Mouse (Mus musculus) testis, adult 10 weeks (tissue): ENCODE measurements around the gene Ly6g6f. TPM values are rescaled to one million over a fixed set of nuclear protein-coding genes. Genes with fewer than 3 reads are reported as not detected.

Experiments
- polyA plus RNA-seq: library from polyadenylated mRNA; stranded (reverse); fragments of 350-450 nt; fragmentation: Illumina TruSeq; extraction: RNeasy Lipid Tissue Mini Kit (QIAGEN cat#74804); gene quantifications from one replicate; pipeline ENCODE4 v1.2.3, GENCODE M21; 2014; ENCODE audit warnings: low read depth, low replicate concordance

The Ly6g6f gene
- polyA plus RNA-seq = not detected

DNA sequence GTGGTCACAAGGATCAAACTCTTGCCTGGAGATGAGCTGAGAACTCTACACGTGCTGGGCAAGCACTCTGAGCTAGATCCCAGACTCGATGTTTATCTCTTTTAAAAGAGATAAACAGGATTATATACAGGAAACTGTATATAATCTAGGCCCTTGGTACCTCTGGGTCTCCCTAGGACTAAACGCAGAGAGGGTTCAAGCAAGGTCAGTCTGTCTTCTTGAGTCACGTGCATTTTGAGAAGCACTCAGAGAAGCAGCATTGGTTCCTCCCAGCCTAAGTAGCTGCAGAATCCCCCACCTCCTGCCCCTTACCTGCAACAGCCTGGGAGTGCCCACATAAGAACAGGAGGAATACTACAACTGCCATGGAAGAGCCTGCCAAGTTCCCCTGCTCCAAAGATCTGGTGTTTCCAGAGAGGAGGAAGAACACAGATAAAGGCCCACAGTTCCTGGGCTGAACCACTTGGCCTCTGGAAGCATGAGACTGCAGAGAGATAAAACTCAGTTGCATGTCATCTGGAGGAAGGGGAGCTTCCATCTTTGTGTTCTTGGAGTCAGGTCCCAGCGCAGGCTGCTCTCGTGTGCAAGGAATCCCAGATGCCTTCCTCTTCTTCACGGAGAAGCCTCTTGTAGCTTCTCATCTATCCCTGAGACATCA is at the start of gene Ly6g6f:
Gene Ly6g6f (minus strand): TSS at position 403 of the 658 bp plus-strand sequence.

DNA sequence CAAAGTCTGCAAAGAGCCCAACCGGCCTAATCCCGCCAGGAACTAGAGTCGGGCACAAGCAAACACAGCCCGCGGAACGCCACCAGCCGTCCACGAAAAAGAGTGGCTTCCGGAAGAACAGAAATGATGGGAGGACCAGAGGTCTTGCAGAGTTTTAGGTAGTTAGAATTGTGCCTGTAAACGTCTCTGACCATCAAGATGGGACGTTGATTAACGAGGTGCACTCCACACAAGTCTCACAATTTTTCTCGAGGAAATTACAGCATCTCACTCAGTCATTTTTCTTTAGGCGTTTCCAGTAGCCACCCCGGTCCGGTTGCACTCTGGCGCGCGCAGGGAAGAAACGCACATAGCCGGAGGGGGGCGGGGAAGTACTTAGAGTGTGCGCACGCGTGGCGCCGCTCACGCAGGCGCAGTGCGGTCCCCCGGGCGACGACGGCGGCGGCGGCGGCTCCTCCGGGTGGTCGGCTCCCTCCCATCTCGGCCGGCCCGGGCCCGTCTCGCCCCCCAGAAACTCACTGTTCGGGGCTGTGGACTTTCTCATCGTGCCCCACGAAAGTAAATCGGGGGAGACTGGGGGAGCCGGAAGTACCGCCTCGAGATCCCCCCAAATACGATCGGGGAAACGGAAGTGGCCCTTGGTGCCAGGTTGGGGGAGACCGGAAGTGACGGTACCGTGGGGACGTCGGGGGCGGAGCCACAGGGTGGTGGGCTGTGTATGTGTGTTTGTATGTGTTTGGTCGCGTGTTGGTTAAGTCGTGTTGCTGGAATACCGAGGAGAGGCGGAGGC is 49.6 kb upstream of the Ly6g6f start, which contains the start of gene Bag6:
Gene Bag6 (plus strand): TSS at position 378 of the 790 bp plus-strand sequence.

GRCm38 (mm10) chr17:35131500-35132173 is 46.2 kb upstream of the Ly6g6f start, which contains the start of gene Apom:
Gene Apom, minus strand, starts transcription at chr17:35132050.

GRCm38 (mm10) chr17:35126206-35126611 is 40.8 kb upstream of the Ly6g6f start, which contains the start of gene D17H6S53E:
Gene D17H6S53E, plus strand, starts transcription at chr17:35126373.

GRCm38 (mm10) chr17:35121871-35122303 is 36.5 kb upstream of the Ly6g6f start, which contains the start of gene Csnk2b:
Gene Csnk2b, minus strand, starts transcription at chr17:35122053.

DNA sequence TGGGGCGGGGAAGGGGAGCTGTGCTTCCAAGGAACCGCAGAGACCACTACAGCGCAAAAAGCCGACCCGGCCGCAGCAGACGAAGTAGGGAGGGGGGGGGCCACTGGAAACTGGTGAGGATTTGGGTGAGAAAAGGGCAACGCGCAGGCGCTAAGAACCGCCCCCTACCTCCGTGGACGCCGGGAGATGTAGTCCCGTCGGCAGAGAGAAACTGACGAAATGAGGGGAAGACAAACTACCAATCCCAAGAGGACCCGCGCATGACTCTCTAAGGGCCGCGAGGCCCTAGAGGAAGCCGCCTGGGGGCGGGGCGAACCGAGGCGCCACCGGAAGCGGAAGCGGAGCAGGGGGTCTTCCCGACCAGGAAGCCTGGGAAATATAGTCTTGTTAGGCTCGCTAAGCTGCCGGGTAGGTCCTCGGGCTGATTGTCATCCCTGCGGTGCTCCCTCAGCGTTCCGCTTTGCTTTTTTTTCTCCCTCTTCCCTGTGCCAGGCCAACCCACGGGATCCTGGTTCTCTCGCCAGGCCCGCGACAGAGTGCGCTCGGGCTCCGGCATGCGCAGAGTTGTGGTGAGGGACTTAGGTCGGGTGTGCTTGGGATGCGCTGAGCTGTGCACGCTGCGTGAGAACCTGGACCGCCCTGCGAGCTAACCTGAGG is 35.9 kb upstream of the Ly6g6f start, which contains the start of gene Gpank1:
Gene Gpank1 (plus strand): TSS at position 313 of the 657 bp plus-strand sequence.

DNA sequence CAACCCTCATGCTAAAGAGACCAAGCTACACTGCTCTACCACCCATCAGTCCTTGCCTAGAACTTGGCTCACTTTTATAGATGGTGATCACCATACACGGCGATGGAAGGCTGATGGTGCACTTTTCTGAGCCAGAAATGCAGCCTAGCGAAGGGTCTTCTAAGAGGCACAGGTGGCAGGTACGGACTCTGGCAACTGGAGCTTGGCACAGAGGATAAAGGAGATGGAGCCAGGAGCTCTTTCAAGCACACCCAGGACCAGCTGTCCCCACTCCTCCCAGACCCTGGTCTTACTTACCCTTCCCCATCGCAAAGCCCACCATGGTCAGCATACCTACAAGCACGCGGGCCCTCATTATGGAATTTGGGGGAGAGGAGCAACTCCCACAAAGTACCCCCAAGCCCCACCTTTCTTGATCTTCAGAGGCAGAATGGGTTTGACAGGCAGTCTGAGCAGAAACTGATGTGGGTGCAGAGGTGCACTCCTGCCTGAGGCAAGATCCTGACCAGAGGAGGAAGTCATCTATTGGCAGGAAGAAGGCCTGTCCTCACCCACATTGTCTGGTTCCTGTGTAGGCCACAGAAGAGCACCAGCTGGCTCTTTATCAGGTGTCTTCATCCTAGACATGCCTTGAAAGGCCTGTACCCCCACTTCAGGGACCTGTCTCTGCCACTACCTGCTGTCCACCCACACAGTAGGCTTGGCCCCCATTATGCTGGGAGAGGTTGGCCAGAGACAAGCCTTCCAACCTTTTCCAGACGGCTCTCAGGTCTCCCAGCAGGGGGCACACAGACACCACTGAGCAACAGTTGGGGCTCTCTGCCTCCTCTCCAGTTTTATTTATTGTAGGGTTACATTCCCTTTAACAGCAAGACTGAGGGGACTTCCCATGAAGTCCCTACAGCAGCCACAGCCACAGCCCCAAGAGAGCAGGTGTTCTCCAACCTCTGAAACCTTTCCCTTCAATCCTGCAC is 29.9 kb upstream of the Ly6g6f start, which contains the start of gene Ly6g5b:
Gene Ly6g5b (minus strand): TSS at position 383 of the 974 bp plus-strand sequence.

GRCm38 (mm10) chr17:35108097-35108496 is 22.7 kb upstream of the Ly6g6f start, which contains the start of gene Ly6g5c:
Gene Ly6g5c, plus strand, starts transcription at chr17:35108279.

GRCm38 (mm10) chr17:35088825-35089644 is 3.6 kb upstream of the Ly6g6f start, which contains the start of gene Abhd16a:
Gene Abhd16a, plus strand, starts transcription at chr17:35089263.

DNA sequence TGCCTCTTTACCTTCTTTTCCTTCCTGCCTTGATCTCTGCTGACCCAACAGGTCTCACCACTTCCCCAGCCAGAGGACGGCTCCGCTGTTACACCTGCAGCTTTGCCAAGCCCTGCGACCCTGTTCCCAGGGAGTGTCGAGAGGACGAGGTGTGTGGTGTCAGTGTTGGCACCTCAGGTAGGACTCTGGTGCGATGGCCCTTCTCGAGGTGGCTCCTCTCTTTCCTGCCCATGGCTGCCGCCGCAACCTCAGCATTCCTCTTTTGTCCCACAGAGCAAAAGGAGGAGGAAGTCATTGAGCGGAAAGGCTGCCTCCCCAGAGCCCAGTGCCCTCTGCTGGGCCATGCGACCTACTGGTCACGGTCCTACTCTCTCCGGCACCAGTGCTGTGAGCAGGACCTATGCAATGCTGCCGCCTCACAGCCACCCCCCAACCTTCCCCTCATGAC is 7.6 kb downstream of the Ly6g6f start, which contains the start of gene Ly6g6d:
Gene Ly6g6d (minus strand): TSS at position 280 of the 448 bp plus-strand sequence.

GRCm38 (mm10) chr17:35076507-35077176 is 8.8 kb downstream of the Ly6g6f start, which contains the start of gene Ly6g6e:
Gene Ly6g6e, plus strand, starts transcription at chr17:35076902.

GRCm38 (mm10) chr17:35066084-35066483 is 19.3 kb downstream of the Ly6g6f start, which contains the start of gene Mpig6b:
Gene Mpig6b, minus strand, starts transcription at chr17:35066184.

DNA sequence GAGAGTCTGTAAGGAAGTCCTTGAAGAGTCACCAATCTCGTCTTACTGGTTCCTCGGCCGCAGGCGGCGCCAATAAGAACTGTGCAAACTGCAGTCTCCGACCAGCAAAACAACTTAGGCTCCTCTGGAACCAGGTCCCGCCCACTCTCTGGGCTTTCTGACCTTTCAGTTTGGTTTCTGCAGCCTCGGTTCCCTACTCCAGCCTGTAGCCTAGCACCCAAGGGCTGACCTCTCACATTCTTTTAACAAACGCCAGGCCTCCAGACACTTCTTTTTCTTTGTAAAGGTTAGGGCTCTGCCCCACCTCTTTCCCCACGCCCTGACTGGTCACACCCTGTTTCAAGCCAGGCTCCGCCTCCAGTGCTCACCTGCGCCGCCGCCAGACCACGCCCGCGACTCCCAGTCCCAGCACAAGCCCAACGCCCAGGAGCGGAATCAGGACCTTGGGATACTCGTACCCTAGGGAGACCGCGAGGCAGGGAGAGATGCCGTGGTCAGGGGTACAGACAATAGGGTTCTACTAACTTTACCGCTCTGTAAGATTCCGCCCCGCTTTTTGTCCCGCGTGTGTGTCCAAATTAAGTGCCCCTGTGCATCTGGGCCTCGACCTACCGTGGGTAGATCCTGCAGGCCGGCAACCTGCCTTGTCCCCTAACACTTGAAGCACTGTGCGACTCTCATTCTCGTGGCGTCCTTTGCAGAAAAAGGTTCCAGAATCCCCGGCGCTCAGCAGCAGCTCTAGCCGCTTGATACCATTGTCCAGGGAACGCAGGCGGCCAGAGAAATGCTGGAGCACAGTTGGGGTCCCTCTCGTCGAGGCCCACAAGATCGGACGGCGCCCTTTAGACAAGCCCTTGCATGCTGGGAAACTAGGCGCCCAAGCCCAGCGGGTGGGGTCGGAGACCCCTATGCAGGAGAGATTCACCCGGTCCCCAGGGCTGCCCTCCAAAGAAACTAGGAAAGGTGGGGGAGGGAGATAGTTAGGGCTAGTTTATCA is 20.2 kb downstream of the Ly6g6f start, which contains the start of gene Ly6g6c:
Gene Ly6g6c (plus strand): TSS at position 438 of the 997 bp plus-strand sequence.

GRCm38 (mm10) chr17:35058911-35059892 is 26.2 kb downstream of the Ly6g6f start, which contains the start of gene Ddah2:
Gene Ddah2, plus strand, starts transcription at chr17:35059035.

DNA sequence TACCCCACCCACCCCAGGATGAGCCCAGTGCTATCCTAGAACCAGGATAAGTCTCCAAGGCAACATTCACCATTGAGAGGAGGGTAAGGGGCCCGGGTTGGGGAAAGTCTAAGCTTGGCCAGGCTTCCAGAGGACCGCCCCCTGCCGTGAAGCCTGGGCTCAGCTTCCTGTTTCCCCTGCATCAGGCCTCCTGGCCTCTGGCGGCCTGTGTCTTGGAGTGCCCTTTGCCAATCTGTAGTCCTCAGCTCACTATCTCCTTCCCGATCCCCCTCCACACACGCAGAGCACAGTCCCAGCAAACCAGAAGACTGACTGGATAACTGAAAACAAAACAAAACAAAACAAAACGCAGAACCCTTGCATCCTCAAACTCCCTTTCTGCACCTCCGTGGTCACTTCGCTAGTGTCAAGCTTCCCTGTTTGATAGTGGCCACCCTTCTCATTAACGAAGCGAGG is 35.8 kb downstream of the Ly6g6f start, which contains the start of gene Clic1:
Gene Clic1 (plus strand): TSS at position 406 of the 456 bp plus-strand sequence.

